Mouse (Mus musculus): ENCODE results near the gene Clec3a.

DNA sequence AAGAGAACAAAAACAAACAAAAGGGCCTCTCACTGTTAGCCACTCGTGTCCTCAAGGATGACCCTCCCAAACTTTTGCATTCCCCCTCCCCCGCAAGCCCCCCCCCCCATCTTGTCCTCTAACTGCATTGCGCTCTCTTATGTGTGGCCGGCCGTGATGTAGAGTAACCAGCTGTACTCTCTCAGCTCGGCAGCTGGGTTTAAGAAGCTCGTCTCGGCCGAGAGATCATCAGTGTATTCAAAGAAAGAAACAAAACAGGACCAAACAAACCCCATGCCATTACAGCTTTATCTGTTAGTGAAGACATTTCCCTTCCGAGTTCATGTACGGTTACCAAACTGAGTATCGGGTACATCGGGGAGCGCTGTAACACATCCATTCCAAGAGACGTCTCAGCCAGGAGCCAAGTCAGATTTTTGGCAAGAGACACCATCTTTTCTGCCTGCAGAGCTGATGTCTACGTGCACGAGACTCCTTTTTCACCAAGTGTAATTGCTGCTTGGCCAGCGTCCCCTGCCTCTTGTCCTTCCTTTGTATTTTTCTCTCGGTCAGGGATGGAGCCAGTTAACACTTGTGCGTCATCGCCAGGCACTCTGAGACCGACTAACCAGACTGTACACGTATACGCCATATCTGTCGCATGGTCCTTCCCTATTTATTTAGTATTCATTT is 40.4 kb downstream of the Clec3a start:
- TF ChIP-seq CTCF (IDR thresholded peaks at IDR 0.05; ENCODE audit: control insufficient read depth, insufficient read depth, insufficient read length) (no peak), MYOD1 (IDR thresholded peaks at IDR 0.05; ENCODE audit: control insufficient read depth, insufficient read length, low read depth) (no peak), MYOG (IDR thresholded peaks at IDR 0.05; ENCODE audit: control insufficient read depth, extremely low read depth, insufficient read length) (no peak), USF1 (IDR thresholded peaks at IDR 0.05; ENCODE audit: low read depth) (no peak)
